Mouse (Mus musculus): ENCODE data around the gene Gm2663. TPM values are rescaled to one million over a fixed set of nuclear protein-coding genes. Genes with fewer than 3 reads are reported as not detected.

Gm2663 gene
- not detected for total RNA-seq (2023)

GRCm38 (mm10) chr6:40999379-40999778 lies at the start of gene Gm2663:
Gene Gm2663, minus strand, starts transcription at chr6:40999479.

GRCm38 (mm10) chr6:41035409-41035808 lies 36.1 kb upstream of the Gm2663 start, which contains the start of gene 2210010C04Rik:
Gene 2210010C04Rik, minus strand, starts transcription at chr6:41035509.

GRCm38 (mm10) chr6:40964454-40964853 lies 34.8 kb downstream of the Gm2663 start, which contains the start of gene 1810009J06Rik:
Gene 1810009J06Rik, plus strand, starts transcription at chr6:40964754.

GRCm38 (mm10) chr6:40951770-40952169 lies 47.5 kb downstream of the Gm2663 start, which contains the start of gene Gm4744:
Gene Gm4744, minus strand, starts transcription at chr6:40951870.

Other genes starting within 250 kb of the Gm2663 start
- not detected for gene Moxd2, start 112.0 kb downstream of the Gm2663 start, total RNA-seq (2023)
- gene Prss58, start 99.1 kb downstream of the Gm2663 start, total RNA-seq (2023) = not detected
- not detected for gene 1700074P13Rik, start 58.9 kb downstream of the Gm2663 start, total RNA-seq (2023)
- not detected for gene Gm4744, start 47.6 kb downstream of the Gm2663 start, total RNA-seq (2023)
- not detected for gene 1810009J06Rik, start 34.7 kb downstream of the Gm2663 start, total RNA-seq (2023)
- under 1 TPM; 0.21 to 0.33 TPM for gene 2210010C04Rik, start 36.0 kb upstream of the Gm2663 start, total RNA-seq (2023)

Data from monocyte, adult 59 days (primary cell).